Mouse (Mus musculus): Measurements from ENCODE around the gene Kcnj16. TPM values are rescaled to one million over a fixed set of nuclear protein-coding genes. Genes with fewer than 3 reads are reported as not detected.

Gene Kcnj16
- polyA plus RNA-seq, 1 experiment from 2014 or later: 9.5 TPM

DNA sequence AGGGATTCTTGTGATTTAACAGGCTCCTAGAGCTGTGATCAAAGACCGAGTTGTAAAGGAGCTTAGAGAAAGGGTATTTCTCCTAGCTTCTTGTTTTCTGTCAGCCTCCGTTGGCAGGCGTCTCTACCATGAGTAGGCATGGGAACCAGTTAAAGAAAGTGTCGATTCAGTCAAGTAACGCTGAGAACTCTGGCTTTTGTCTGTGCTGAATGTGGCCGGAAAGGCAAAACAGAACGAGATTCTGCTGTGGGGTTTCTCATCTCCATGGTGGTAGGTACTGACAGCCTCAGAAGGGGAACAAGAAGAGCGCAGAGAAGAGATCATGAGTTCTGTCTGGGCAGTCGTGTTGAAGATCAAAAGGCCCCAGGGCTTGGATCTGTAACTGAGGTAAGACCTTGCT lies 29.4 kb downstream of the Kcnj16 start:
- Histone ChIP-seq H3K27me3 (no peaks in the 10 kb centered on the region), H3K36me3 (no peaks in the 10 kb centered on the region), H3K4me2 (no peak overlapping the region), H3K4me1 (no peaks in the 10 kb centered on the region), H3K27ac (no peak overlapping the region), H3K9ac (no peak overlapping the region), H3K4me3 (replicated peaks) (no peak overlapping the region), H3K9me3 (replicated peaks) (no peaks in the 10 kb centered on the region)
- WGBS: 80% methylated on average over 9 of the region's 9 CpGs
- ATAC-seq (replicated peaks; ENCODE audit: low FRiP score): no peak

DNA sequence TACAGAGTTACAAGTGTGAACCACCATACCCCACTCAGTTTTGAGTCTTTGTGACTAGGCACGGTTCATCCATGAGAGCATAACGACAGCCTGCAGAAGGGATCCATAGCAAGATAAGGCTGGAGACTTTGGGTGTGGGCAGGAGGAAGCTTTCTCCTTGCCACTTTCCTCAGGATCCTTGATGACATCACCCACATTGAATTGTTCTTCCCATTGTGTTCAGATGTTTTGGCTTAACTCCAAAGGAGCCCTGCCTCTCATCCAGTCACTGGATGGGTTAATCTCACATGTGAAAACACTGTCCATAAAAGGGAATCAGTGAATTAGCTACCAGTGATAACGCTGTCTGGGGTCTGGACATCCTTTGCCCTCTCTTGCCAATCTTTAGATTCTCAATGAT lies 37.3 kb downstream of the Kcnj16 start:
- no peak overlapping the region for H3K4me3 ChIP-seq (replicated peaks)
- no peak for ATAC-seq (replicated peaks; ENCODE audit: low FRiP score)
- H3K36me3 ChIP-seq: no peaks in the 10 kb centered on the region
- H3K4me1 ChIP-seq: no peaks in the 10 kb centered on the region
- no peak overlapping the region for H3K27ac ChIP-seq
- no peak overlapping the region for H3K9ac ChIP-seq
- H3K4me2 ChIP-seq: no peak overlapping the region
- no peaks in the 10 kb centered on the region for H3K9me3 ChIP-seq (replicated peaks)
- WGBS: 73% methylated on average over 3 of the region's 3 CpGs
- H3K27me3 ChIP-seq: no peaks in the 10 kb centered on the region

DNA sequence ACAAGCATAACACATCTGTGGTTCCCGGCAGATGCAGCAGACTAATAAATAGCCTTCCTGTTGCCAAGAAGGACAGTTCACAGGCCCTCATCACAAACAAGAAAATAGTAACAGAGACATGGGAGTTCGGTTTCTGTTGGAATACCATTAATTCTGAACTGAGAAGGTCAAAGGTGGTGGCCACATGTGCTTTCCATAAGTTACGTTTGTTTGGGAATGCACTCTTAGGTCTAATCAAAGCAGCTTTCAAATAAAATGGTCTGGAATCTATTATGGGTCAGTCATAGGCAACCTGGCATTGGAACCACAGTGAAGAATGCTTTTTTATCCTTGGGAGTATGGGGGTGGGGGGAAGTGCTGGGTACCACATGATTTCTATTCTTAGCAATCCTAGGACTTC lies 41.6 kb downstream of the Kcnj16 start:
- 58% methylated on average over 3 of the region's 3 CpGs for WGBS
- Histone ChIP-seq H3K36me3 (no peaks in the 10 kb centered on the region), H3K4me3 (replicated peaks) (no peak overlapping the region)

DNA sequence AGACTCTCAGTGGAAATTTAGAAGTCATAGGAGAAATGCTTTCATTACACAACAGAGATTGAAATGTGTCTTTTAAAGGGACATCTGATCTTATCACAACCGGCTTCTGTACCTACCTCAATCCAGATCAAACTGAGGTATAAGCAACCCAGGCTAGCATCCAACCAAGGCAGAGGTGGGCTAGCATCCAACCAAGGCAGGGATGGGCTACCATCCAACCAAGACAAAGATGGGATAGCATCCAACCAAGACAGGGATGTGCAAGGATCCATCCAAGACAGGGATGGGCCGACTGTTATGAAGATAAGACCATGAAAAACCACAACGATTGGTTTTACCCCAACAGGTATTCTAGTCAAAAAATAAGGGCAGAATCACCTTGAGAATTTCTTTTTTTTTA lies 48.4 kb downstream of the Kcnj16 start:
- 94% methylated on average over 3 of the region's 3 CpGs for WGBS
- no peaks in the 10 kb centered on the region for H3K27me3 ChIP-seq
- no peak for ATAC-seq (replicated peaks; ENCODE audit: low FRiP score)

More for the DNA sequence above, 41.6 kb downstream of the Kcnj16 start:
- Histone ChIP-seq H3K9me3 (replicated peaks) (no peaks in the 10 kb centered on the region), H3K27me3 (no peaks in the 10 kb centered on the region), H3K4me1 (no peaks in the 10 kb centered on the region), H3K4me2 (no peak overlapping the region), H3K27ac (no peak overlapping the region), H3K9ac (no peak overlapping the region)
- no peak for ATAC-seq (replicated peaks; ENCODE audit: low FRiP score)

DNA sequence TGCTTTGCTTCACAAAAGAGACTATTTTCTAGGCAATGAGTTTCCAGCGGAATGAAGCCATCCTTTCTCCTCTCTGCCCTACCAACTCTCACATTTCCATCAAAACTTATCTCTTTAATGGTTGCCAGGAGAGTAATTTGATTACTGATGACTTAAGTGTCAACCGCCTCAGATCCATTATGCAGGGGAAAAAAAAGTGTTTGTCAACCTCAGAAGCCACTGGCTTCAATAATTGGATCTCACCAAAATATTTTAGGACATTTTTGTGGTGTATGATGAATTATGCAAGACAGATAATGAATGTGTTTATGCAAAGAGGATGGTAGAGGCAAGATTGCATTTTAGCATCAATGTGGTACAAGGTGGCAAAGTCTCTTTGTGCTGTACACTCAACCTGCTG lies 52.4 kb downstream of the Kcnj16 start:
- WGBS: 59% methylated on average over 2 of the region's 2 CpGs

More for the DNA sequence above, 48.4 kb downstream of the Kcnj16 start:
- Histone ChIP-seq H3K27ac (no peak overlapping the region), H3K9ac (no peak overlapping the region), H3K4me1 (no peaks in the 10 kb centered on the region), H3K4me3 (replicated peaks) (no peak overlapping the region), H3K36me3 (no peaks in the 10 kb centered on the region), H3K9me3 (replicated peaks) (no peaks in the 10 kb centered on the region), H3K4me2 (no peak overlapping the region)

DNA sequence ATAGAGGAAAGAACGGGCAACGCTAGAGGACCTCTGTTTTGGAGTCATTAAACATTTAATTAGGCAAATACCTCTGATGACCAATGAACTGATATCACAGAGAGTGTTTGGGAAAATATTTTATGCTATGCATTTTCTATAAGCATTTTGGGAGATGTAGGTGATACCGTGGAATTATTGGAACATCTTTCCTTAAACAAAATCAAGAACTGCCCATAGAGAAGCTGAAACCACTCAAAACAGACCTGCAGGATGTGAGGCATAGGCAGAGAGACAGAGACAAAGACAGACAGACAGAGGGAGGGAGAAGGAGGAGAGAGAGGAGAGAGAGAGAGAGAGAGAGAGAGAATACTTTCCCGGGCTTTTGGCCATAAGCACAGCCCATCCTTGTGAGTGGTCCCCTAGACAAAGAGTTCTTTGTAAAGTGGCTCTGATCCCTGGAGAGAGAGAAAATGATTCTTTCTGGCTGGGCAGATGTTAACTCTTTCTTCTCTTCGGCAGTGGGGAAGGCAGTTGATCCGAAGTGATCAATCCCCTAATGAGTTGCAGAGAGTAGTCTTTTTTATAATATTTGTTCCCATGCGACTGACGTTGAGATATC lies 54.9 kb downstream of the Kcnj16 start:
- WGBS: 71% methylated on average over 8 of the region's 8 CpGs
- Histone ChIP-seq H3K27ac (no peak overlapping the region), H3K36me3 (no peaks in the 10 kb centered on the region), H3K4me3 (replicated peaks) (no peak overlapping the region), H3K4me2 (no peak overlapping the region), H3K9ac (no peak overlapping the region), H3K4me1 (no peaks in the 10 kb centered on the region), H3K27me3 (no peaks in the 10 kb centered on the region), H3K9me3 (replicated peaks) (no peaks in the 10 kb centered on the region)
- ATAC-seq (replicated peaks; ENCODE audit: low FRiP score): no peak

More for the DNA sequence above, 52.4 kb downstream of the Kcnj16 start:
- H3K4me3 ChIP-seq (replicated peaks): no peak overlapping the region
- H3K36me3 ChIP-seq: no peaks in the 10 kb centered on the region
- no peak overlapping the region for H3K27ac ChIP-seq
- no peak overlapping the region for H3K4me2 ChIP-seq
- H3K27me3 ChIP-seq: no peaks in the 10 kb centered on the region
- H3K4me1 ChIP-seq: no peaks in the 10 kb centered on the region
- no peaks in the 10 kb centered on the region for H3K9me3 ChIP-seq (replicated peaks)
- no peak overlapping the region for H3K9ac ChIP-seq
- ATAC-seq (replicated peaks; ENCODE audit: low FRiP score): no peak

DNA sequence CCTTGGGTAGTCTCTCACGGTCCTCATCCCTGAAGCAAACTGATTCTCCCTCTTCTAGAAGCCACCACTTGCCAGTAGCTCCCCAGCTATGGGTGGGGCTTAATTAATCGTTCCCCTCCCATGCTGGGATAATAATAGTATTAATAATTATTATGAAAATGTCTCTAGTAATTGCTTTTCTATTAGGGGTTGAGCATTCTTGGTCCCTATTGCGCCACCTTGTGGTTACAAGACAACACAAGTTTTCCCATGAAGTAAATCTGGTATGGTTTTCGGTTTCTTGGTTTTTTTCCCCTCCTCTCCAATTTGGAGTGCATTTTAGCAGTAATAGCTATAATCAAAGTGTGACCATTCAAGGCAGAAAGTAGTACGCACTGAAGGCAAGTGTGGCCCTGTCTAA lies 74.3 kb downstream of the Kcnj16 start:
- Histone ChIP-seq H3K27me3 (no peaks in the 10 kb centered on the region), H3K4me3 (replicated peaks) (no peak overlapping the region), H3K4me2 (no peak overlapping the region), H3K27ac (no peak overlapping the region), H3K9ac (no peak overlapping the region), H3K9me3 (replicated peaks) (no peaks in the 10 kb centered on the region), H3K4me1 (no peaks in the 10 kb centered on the region), H3K36me3 (no peaks in the 10 kb centered on the region)
- ATAC-seq (replicated peaks; ENCODE audit: low FRiP score): no peak
- WGBS: 48% methylated on average over 5 of the region's 5 CpGs

DNA sequence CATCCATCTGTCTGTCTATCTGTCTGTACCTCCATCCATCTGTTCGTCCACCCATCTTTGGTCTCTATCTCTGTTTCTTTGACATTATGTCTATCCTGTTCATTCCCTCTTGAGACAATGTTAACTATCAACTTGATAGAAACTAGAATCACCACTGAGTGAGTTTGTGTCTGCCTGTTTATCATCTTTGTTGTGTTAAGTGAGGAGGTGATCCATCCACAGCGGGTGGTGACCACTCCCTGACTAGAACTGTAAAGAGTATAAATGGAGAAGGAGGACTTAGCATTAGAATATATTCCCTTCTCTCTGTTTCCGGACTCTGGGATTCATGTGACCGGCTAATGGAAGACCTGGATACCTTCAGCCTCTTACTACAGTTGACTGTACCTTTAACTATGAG lies 75.5 kb downstream of the Kcnj16 start:
- no peak for ATAC-seq (replicated peaks; ENCODE audit: low FRiP score)
- WGBS: 90% methylated on average over 4 of the region's 4 CpGs

DNA sequence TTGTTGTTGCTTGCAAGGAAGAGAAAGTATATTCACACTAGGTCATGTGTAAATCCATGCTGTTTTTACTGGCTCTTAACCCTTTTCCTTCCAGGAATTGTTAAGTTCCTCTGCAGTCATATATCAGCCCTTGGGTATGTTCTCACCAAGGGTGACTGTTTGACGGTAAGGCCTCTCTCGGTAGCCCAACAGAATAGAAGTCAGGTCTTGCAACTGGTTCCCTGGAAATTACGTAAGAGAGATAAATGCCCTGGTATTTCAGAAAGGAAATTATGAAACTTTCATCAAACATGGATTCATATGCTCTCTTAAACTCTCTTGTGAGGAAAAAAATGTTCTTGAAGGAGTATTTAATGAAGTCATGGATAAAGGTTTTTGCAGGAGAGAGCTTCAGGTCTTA lies 86.4 kb downstream of the Kcnj16 start:
- no peak overlapping the region for H3K4me3 ChIP-seq (replicated peaks)
- ATAC-seq (replicated peaks; ENCODE audit: low FRiP score): no peak
- no peaks in the 10 kb centered on the region for H3K27me3 ChIP-seq
- H3K9ac ChIP-seq: no peak overlapping the region
- H3K9me3 ChIP-seq (replicated peaks): no peaks in the 10 kb centered on the region
- H3K4me1 ChIP-seq: 0 out of 2 replicates have a peak, but pooled peaks cover 4% of the 10 kb centered on the region
- H3K4me2 ChIP-seq: no peak overlapping the region
- no peaks in the 10 kb centered on the region for H3K36me3 ChIP-seq
- 68% methylated on average over 3 of the region's 3 CpGs for WGBS
- H3K27ac ChIP-seq: no peak overlapping the region

More for the DNA sequence above, 75.5 kb downstream of the Kcnj16 start:
- Histone ChIP-seq H3K9ac (no peak overlapping the region), H3K4me1 (no peaks in the 10 kb centered on the region), H3K4me2 (no peak overlapping the region), H3K4me3 (replicated peaks) (no peak overlapping the region), H3K27me3 (no peaks in the 10 kb centered on the region), H3K36me3 (no peaks in the 10 kb centered on the region), H3K9me3 (replicated peaks) (no peaks in the 10 kb centered on the region), H3K27ac (no peak overlapping the region)

DNA sequence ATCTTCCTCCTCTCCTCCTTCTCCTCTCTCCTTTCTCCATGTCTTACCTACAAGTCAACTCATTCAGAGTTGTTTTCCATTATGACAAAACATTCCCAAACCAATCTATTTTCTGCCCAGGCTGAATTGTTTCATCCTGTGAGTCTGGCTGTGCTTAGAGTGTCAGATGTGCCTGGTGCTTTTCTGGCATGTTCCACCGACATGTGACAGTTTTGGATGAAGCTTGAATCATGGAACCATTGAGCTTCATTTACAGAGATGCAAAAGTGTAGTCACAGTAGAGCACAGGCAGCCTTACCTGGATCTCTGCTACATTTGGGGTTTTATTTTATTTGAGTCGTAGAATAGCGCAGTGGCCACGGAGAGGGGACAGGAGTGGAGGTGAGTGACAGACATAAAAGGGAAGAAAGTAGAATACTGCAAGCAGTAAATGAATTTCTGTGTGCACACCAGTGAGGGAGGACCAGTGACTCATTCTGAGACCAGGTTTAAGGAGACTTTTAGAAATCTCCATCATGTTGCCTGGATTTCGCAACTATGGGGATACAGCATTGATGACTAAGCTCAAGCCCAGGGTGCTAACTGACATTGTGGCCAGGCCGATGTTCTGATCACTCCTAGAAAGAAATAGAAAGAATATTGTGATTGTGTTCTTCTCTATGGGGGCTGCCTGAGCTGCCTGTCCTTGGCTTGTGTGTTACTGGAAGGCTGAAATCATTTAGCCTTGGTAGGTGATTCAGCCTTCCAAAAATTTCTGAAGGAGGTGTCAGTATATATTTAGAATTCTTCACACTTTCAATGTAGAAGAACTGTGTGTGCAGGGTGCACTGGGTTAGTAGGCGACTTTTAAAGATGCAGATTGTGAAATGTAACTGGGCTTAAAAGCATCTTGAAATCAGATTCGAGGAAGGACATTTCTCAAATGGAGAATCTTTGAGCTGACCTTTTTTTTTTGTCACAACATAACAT lies 87.3 kb downstream of the Kcnj16 start:
- no peak overlapping the region for H3K4me2 ChIP-seq
- 89% methylated on average over 8 of the region's 8 CpGs for WGBS
- no peaks in the 10 kb centered on the region for H3K36me3 ChIP-seq
- no peak overlapping the region for H3K27ac ChIP-seq
- no peaks in the 10 kb centered on the region for H3K27me3 ChIP-seq
- no peak overlapping the region for H3K9ac ChIP-seq
- H3K4me1 ChIP-seq: 0 out of 2 replicates have a peak, but pooled peaks cover 4% of the 10 kb centered on the region
- H3K9me3 ChIP-seq (replicated peaks): no peaks in the 10 kb centered on the region
- ATAC-seq (replicated peaks; ENCODE audit: low FRiP score): no peak
- H3K4me3 ChIP-seq (replicated peaks): no peak overlapping the region

DNA sequence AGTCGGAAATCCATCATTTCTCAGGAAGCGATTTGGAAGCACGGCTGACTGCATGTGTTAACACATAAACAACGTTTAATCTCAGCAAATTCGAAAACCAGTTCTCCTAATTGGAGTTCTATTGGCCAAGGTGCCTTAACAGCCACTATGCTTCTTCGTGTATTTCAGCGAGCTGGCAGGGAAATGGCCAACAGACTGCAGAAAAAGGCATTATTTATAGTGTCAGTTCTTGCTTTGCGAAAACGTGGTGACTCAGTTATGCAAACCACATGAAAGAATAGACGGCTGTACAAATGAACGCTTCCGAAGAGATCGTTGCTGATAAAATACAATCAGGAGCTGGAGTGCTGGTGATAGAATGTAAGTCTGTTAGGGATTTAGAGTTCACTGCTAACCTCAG lies 88.2 kb downstream of the Kcnj16 start:
- H3K27me3 ChIP-seq: no peaks in the 10 kb centered on the region
- no peak overlapping the region for H3K9ac ChIP-seq
- H3K9me3 ChIP-seq (replicated peaks): no peaks in the 10 kb centered on the region
- no peak overlapping the region for H3K4me3 ChIP-seq (replicated peaks)
- no peaks in the 10 kb centered on the region for H3K36me3 ChIP-seq
- 0 out of 2 replicates have a peak, but pooled peaks cover 4% of the 10 kb centered on the region for H3K4me1 ChIP-seq
- no peak overlapping the region for H3K4me2 ChIP-seq
- no peak for ATAC-seq (replicated peaks; ENCODE audit: low FRiP score)
- WGBS: 54% methylated on average over 13 of the region's 13 CpGs
- no peak overlapping the region for H3K27ac ChIP-seq

DNA sequence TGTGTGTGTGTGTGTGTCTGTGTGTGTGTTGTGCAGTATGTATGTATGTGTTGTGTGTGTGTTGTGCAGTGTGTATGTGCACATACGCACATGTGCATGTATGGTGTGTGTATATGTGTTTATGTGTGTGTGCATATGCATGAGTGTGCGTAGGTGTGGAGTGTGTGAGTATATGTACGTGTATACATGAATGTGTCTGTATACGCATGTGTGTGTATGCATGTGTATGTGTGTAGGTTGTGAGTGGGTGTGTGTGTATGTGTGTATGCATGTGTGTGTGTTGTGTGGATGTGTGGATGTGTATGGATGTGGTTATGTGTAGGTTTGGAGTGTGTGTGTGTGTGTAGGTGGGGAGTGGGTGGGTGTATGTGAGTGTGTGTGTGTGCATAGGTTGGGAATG lies 89.6 kb downstream of the Kcnj16 start:
- Histone ChIP-seq H3K4me2 (no peak overlapping the region), H3K36me3 (no peaks in the 10 kb centered on the region), H3K4me3 (replicated peaks) (no peak overlapping the region), H3K9ac (no peak overlapping the region), H3K4me1 (0 out of 2 replicates have a peak, but pooled peaks cover 4% of the 10 kb centered on the region), H3K9me3 (replicated peaks) (no peaks in the 10 kb centered on the region), H3K27me3 (0 out of 2 replicates have a peak, but pooled peaks cover 4% of the 10 kb centered on the region), H3K27ac (no peak overlapping the region)
- no peak for ATAC-seq (replicated peaks; ENCODE audit: low FRiP score)
- WGBS: 93% methylated on average over 4 of the region's 4 CpGs

Data from kidney, embryonic 15.5 days (tissue).